Mouse (Mus musculus) thymus, adult 2 months (tissue): ENCODE measurements at regions not wholly inside any gene's neighbourhood (a gene's known extent, or its start where the extent isn't known, plus 50 kb on each side); places are given as distances from the start of the nearest gene placed in this dataset.

ENCODE experiments used
- CTCF ChIP-seq: fragments of 200-500 bp; IDR thresholded peaks from 2 replicates; pipeline ENCODE4 v1.5.1; 2012; ENCODE audit warnings: mild to moderate bottlenecking, control low read depth, low read length, moderate library complexity, borderline replicate concordance; ENCODE audit not compliant: control insufficient read depth, poor library complexity, insufficient read depth; ENCODE audit errors: extremely low read depth
- POLR2A ChIP-seq: fragments of 200-500 bp; IDR thresholded peaks from 2 replicates; pipeline ENCODE4 v1.6.1; 2012; ENCODE audit warnings: mild to moderate bottlenecking, low read length, control low read depth, moderate library complexity; ENCODE audit not compliant: control insufficient read depth, poor library complexity, insufficient read depth; ENCODE audit errors: extremely low read depth

- TF ChIP-seq CTCF (no peak), POLR2A (no peak)
Observed at GRCm38 (mm10) chr13:97385531-97385930, 144.6 kb downstream of the Enc1 start.
